Mouse (Mus musculus) G1E (cell line): ENCODE data around the gene Usp22. TPM values are rescaled to one million over a fixed set of nuclear protein-coding genes. Genes with fewer than 3 reads are reported as not detected.
"Not testable (repeated sequence)": the region's sequence is repeated elsewhere in the genome, so short reads cannot be mapped to it uniquely, and the experiment has no call there.

ENCODE experiments used
- ATAC-seq: 2 replicates; pipeline ENCODE4 v1.8.0; 2016; ENCODE audit warnings: mild to moderate bottlenecking; ENCODE audit not compliant: insufficient number of reproducible peaks, poor library complexity, low FRiP score, severe bottlenecking; ENCODE audit errors: extremely low read depth
- DNase-seq: peaks from one replicate; pipeline ENCODE4 v3.0.0; 2012; ENCODE audit warnings: low spot score
- H3K27me3 ChIP-seq: 2 replicates; pipeline ENCODE4 v1.6.1; 2012; ENCODE audit warnings: mild to moderate bottlenecking, low read length, inconsistent platforms; ENCODE audit not compliant: insufficient read depth
- H3K36me3 ChIP-seq: replicated peaks from 2 replicates; pipeline ENCODE3; 2012; ENCODE audit warnings: mild to moderate bottlenecking, inconsistent platforms
- H3K4me1 ChIP-seq: 2 replicates; pipeline ENCODE4 v1.6.1; 2012; ENCODE audit warnings: low read depth, low read length, inconsistent platforms, mixed read lengths; ENCODE audit not compliant: insufficient read depth
- H3K4me3 ChIP-seq: 2 replicates; pipeline ENCODE4 v1.5.1; 2012; ENCODE audit warnings: low read depth, mild to moderate bottlenecking, inconsistent platforms, low read length, moderate library complexity, mixed read lengths
- H3K9me3 ChIP-seq: replicated peaks from 2 replicates; pipeline ENCODE4 v1.6.1; 2012; ENCODE audit warnings: inconsistent platforms
- CTCF ChIP-seq: IDR thresholded peaks from 2 replicates; pipeline ENCODE4 v1.5.1; 2012; ENCODE audit warnings: low read depth, low read length, inconsistent platforms, mixed read lengths
- GATA1 ChIP-seq: IDR thresholded peaks from 2 replicates; pipeline ENCODE4 v1.6.1; 2012; ENCODE audit warnings: borderline replicate concordance, low read length, inconsistent platforms, mixed read lengths
- GATA2 ChIP-seq: IDR thresholded peaks from 2 replicates; pipeline ENCODE4 v1.6.1; 2012; ENCODE audit warnings: low read depth, low read length, inconsistent platforms, borderline replicate concordance
- POLR2AphosphoS5 ChIP-seq: IDR thresholded peaks from 2 replicates; pipeline ENCODE4 v1.6.1; 2012; ENCODE audit warnings: low read depth, low read length, inconsistent platforms; ENCODE audit not compliant: insufficient replicate concordance
- TAL1 ChIP-seq: conservative IDR thresholded peaks from 2 replicates; pipeline ENCODE4 v1.6.1; 2012; ENCODE audit warnings: low read depth, low read length, inconsistent platforms, mixed read lengths
- polyA plus RNA-seq: library from polyadenylated mRNA; stranded (reverse); fragments of >175 nt; gene quantifications from 2 replicates; pipeline ENCODE4 v1.2.3, GENCODE M21; 2012
- total RNA-seq, 2 experiments: library from RNA; stranded (forward) in 1 of 2; stranded (reverse) in 1 of 2; fragments of 200-1000 nt in 1 of 2; fragments of >200 nt in 1 of 2; fragmentation: Nextera tagmentation in 1 of 2; gene quantifications; 2 replicates each; pipeline ENCODE4 v1.2.3; 2014 to 2017

Usp22 gene
- total and polyA plus RNA-seq, 3 experiments: 37.8 to 70.7 (median 52.1) TPM

GRCm38 (mm10) chr11:61132943-61133342, 41.9 kb downstream of the Usp22 start:
- Histone ChIP-seq H3K36me3 (no peaks in the 10 kb centered on the region), H3K4me1 (no peaks in the 10 kb centered on the region)

GRCm38 (mm10) chr11:61130646-61131045, 44.2 kb downstream of the Usp22 start:
- not testable (repeated sequence) for H3K4me3 ChIP-seq, ATAC-seq, H3K4me1 ChIP-seq, H3K36me3 ChIP-seq, H3K9me3 ChIP-seq, DNase-seq
- H3K27me3 ChIP-seq: peaks cover 19% of the 10 kb centered on the region

More at GRCm38 (mm10) chr11:61132943-61133342, 41.9 kb downstream of the Usp22 start:
- DNase-seq (no peak), ATAC-seq (no peak)
- no peak overlapping the region for H3K4me3 ChIP-seq
- TF ChIP-seq GATA1 (no peak), GATA2 (no peak), TAL1 (no peak), CTCF (no peak), POLR2AphosphoS5 (no peak)
- peaks cover 22% of the 10 kb centered on the region for H3K27me3 ChIP-seq
- H3K9me3 ChIP-seq: peaks cover 2% of the 10 kb centered on the region; the same call in 1 of the 2 replicates

- H3K4me1 ChIP-seq: no peaks in the 10 kb centered on the region
- H3K27me3 ChIP-seq: peaks cover 22% of the 10 kb centered on the region
- ATAC-seq (no peak), DNase-seq (no peak)
- TF ChIP-seq GATA2 (no peak), POLR2AphosphoS5 (no peak), TAL1 (no peak), GATA1 (no peak), CTCF (no peak)
- no peaks in the 10 kb centered on the region for H3K9me3 ChIP-seq
- H3K36me3 ChIP-seq: no peaks in the 10 kb centered on the region
- H3K4me3 ChIP-seq: no peak overlapping the region
These were observed 45.5 kb downstream of the Usp22 start for GRCm38 (mm10) chr11:61129305-61129704.

- Histone ChIP-seq H3K27me3 (peaks cover 25% of the 10 kb centered on the region), H3K4me3 (no peak overlapping the region), H3K36me3 (no peaks in the 10 kb centered on the region), H3K9me3 (no peaks in the 10 kb centered on the region), H3K4me1 (no peaks in the 10 kb centered on the region)
- TF ChIP-seq CTCF (no peak), TAL1 (no peak), POLR2AphosphoS5 (no peak), GATA1 (no peak), GATA2 (no peak)
- DNase-seq (no peak), ATAC-seq (no peak)
These were observed 47.3 kb downstream of the Usp22 start for GRCm38 (mm10) chr11:61127421-61128055.

- no peak for DNase-seq
- Histone ChIP-seq H3K27me3 (peaks cover 25% of the 10 kb centered on the region), H3K4me3 (no peak within 1 kb of the TSS), H3K36me3 (no peaks in the 10 kb centered on the region), H3K4me1 (no peaks in the 10 kb centered on the region), H3K9me3 (no peaks in the 10 kb centered on the region)
- no peak for TF ChIP-seq GATA2
- no peak for TF ChIP-seq CTCF
- TF ChIP-seq GATA1: no peak
- TF ChIP-seq TAL1: no peak
- no peak for TF ChIP-seq POLR2AphosphoS5
- ATAC-seq: no peak
These were observed 48.1 kb downstream of the Usp22 start, which contains the start of gene Tnfrsf13b for GRCm38 (mm10) chr11:61126606-61127355. Gene Tnfrsf13b (plus strand): TSS chr11:61126755.

- DNase-seq (no peak), ATAC-seq (no peak)
- H3K4me1 ChIP-seq: no peaks in the 10 kb centered on the region
These were observed 48.9 kb downstream of the Usp22 start for GRCm38 (mm10) chr11:61125970-61126369.

More at GRCm38 (mm10) chr11:61125970-61126369, 48.9 kb downstream of the Usp22 start:
- H3K9me3 ChIP-seq: no peaks in the 10 kb centered on the region
- TF ChIP-seq GATA1 (no peak), POLR2AphosphoS5 (no peak), GATA2 (no peak), TAL1 (no peak), CTCF (no peak)
- no peak overlapping the region for H3K4me3 ChIP-seq
- no peaks in the 10 kb centered on the region for H3K36me3 ChIP-seq
- peaks cover 25% of the 10 kb centered on the region for H3K27me3 ChIP-seq
